Mouse (Mus musculus) frontal cortex, adult (tissue): ENCODE measurements at regions not wholly inside any gene's neighbourhood (a gene's known extent, or its start where the extent isn't known, plus 50 kb on each side); places are given as distances from the start of the nearest gene placed in this dataset.
"Not testable (repeated sequence)": the region's sequence is repeated elsewhere in the genome, so short reads cannot be mapped to it uniquely, and the experiment has no call there.

Experiments
- ATAC-seq: cut with Nextera tagmentation; 2 replicates; pipeline ENCODE4 v1.9.2; 2017; ENCODE audit warnings: mild to moderate bottlenecking, moderate library complexity, mixed read lengths; ENCODE audit not compliant: low TSS enrichment

GRCm38 (mm10) chr5:10550115-10550514 lies 303.8 kb upstream of the Gm5152 start:
- ATAC-seq = not testable (repeated sequence)

- ATAC-seq = peak; percentile 100
Observed at GRCm38 (mm10) chr5:10562321-10562720, 316.0 kb upstream of the Gm5152 start.

- ATAC-seq = no peak
Observed at GRCm38 (mm10) chr5:10592392-10592791, 346.1 kb upstream of the Gm5152 start.

- ATAC-seq = no peak
Observed at GRCm38 (mm10) chr5:10600774-10601173, 346.8 kb upstream of the Gm8871 start.

- peak; percentile 84 for ATAC-seq
Observed at GRCm38 (mm10) chr5:10633176-10633575, 314.4 kb upstream of the Gm8871 start.

GRCm38 (mm10) chr5:10648075-10648474 lies 299.5 kb upstream of the Gm8871 start:
- ATAC-seq = peak; percentile 47; the same call in 1 of the 2 replicates

- ATAC-seq = no peak
Observed at GRCm38 (mm10) chr5:10663301-10663700, 284.3 kb upstream of the Gm8871 start.

GRCm38 (mm10) chr5:10674199-10674598 lies 273.4 kb upstream of the Gm8871 start:
- no peak for ATAC-seq

- peak; percentile 96 for ATAC-seq
Observed at GRCm38 (mm10) chr5:10685519-10685918, 262.1 kb upstream of the Gm8871 start.

- ATAC-seq = no peak
Observed at GRCm38 (mm10) chr5:10727056-10727455, 220.5 kb upstream of the Gm8871 start.

GRCm38 (mm10) chr5:10749546-10749945 lies 198.1 kb upstream of the Gm8871 start:
- ATAC-seq = no peak

- ATAC-seq = no peak
Observed at GRCm38 (mm10) chr5:10767469-10767868, 180.1 kb upstream of the Gm8871 start.
